Mouse (Mus musculus) MEL (cell line): ENCODE data around the gene Urah. TPM values are rescaled to one million over a fixed set of nuclear protein-coding genes. Genes with fewer than 3 reads are reported as not detected.

Experiments
- DNase-seq: peaks from one replicate; pipeline ENCODE4 v3.0.0; 2011; ENCODE audit warnings: low read depth, low spot score
- H3K27ac ChIP-seq: 2 replicates; pipeline ENCODE4 v1.5.1; 2012; ENCODE audit warnings: low read depth, mild to moderate bottlenecking, control low read depth, low read length, moderate library complexity; ENCODE audit not compliant: control insufficient read depth
- H3K27me3 ChIP-seq, 2 experiments: fragments of 150-350 bp in 1 of 2; sonication (generic) in 1 of 2; 2 replicates each; pipeline ENCODE4 v1.6.1; 2012; ENCODE audit warnings: low read length in 2 of 2, mild to moderate bottlenecking in 2 of 2, improper control_type of control experiment in 1 of 2, moderate library complexity in 1 of 2; ENCODE audit not compliant: insufficient read depth in 2 of 2, control insufficient read depth in 1 of 2
- H3K36me3 ChIP-seq, 2 experiments: 2 replicates each; pipeline ENCODE4 v1.6.1; 2012 to 2014; ENCODE audit warnings: low read length in 2 of 2, improper control_type of control experiment in 1 of 2, inconsistent platforms in 1 of 2, mild to moderate bottlenecking in 1 of 2; ENCODE audit not compliant: insufficient read depth in 2 of 2, control insufficient read depth in 1 of 2
- H3K4me1 ChIP-seq, 2 experiments: fragments of 150-350 bp in 1 of 2; sonication (generic) in 1 of 2; 2 replicates each; pipeline ENCODE4 v1.6.1; 2012; ENCODE audit warnings: low read length in 2 of 2, improper control_type of control experiment in 1 of 2, mild to moderate bottlenecking in 1 of 2; ENCODE audit not compliant: insufficient read depth in 2 of 2, control insufficient read depth in 1 of 2
- H3K4me3 ChIP-seq, 2 experiments: fragments of 150-350 bp in 1 of 2; sonication (generic) in 1 of 2; 2 replicates each; pipeline ENCODE4 v1.5.1; 2012; ENCODE audit warnings: low read depth in 2 of 2, low read length in 2 of 2, mild to moderate bottlenecking in 2 of 2, moderate library complexity in 2 of 2, control low read depth in 1 of 2, improper control_type of control experiment in 1 of 2; ENCODE audit not compliant: control insufficient read depth in 1 of 2, insufficient read depth in 1 of 2
- H3K79me2 ChIP-seq: 2 replicates; pipeline ENCODE4 v1.6.1; 2012; ENCODE audit warnings: mild to moderate bottlenecking, low read length, moderate library complexity; ENCODE audit not compliant: control insufficient read depth, poor library complexity, insufficient read depth
- H3K9ac ChIP-seq: 2 replicates; pipeline ENCODE4 v1.6.1; 2012; ENCODE audit warnings: low read depth, mild to moderate bottlenecking, control low read depth, low read length, moderate library complexity; ENCODE audit not compliant: control insufficient read depth, poor library complexity, severe bottlenecking
- H3K9me3 ChIP-seq: fragments of 150-350 bp; sonication (generic); replicated peaks from 2 replicates; pipeline ENCODE4 v1.6.1; 2012; ENCODE audit warnings: mild to moderate bottlenecking, low read length, improper control_type of control experiment, moderate library complexity; ENCODE audit not compliant: insufficient read depth
- CHD2 ChIP-seq: IDR thresholded peaks from 2 replicates; pipeline ENCODE4 v1.6.1; 2011; ENCODE audit warnings: low read length, improper control_type of control experiment
- CTCF ChIP-seq, 3 experiments: IDR thresholded peaks in 2 of 3; conservative IDR thresholded peaks in 1 of 3; 2 replicates each; pipeline ENCODE4 v1.5.1; 2011 to 2012; ENCODE audit warnings: low read length in 3 of 3, low read depth in 2 of 3, mild to moderate bottlenecking in 2 of 3, improper control_type of control experiment in 1 of 3, inconsistent platforms in 1 of 3, mixed read lengths in 1 of 3, moderate library complexity in 1 of 3; ENCODE audit not compliant: control insufficient read depth in 1 of 3, insufficient read depth in 1 of 3, poor library complexity in 1 of 3, severe bottlenecking in 1 of 3
- EP300 ChIP-seq, 2 experiments: IDR thresholded peaks; 2 replicates each; pipeline ENCODE4 v1.6.1; 2011; ENCODE audit warnings: improper control_type of control experiment in 2 of 2, low read length in 2 of 2, low read depth in 1 of 2, mild to moderate bottlenecking in 1 of 2
- ETS1 ChIP-seq: IDR thresholded peaks from 2 replicates; pipeline ENCODE4 v1.6.1; 2012; ENCODE audit warnings: low read depth, mild to moderate bottlenecking, inconsistent platforms, low read length, improper control_type of control experiment, moderate library complexity
- GATA1 ChIP-seq: IDR thresholded peaks from 2 replicates; pipeline ENCODE4 v1.6.1; 2011; ENCODE audit warnings: low read depth, low read length, improper control_type of control experiment
- JUND ChIP-seq: IDR thresholded peaks from 2 replicates; pipeline ENCODE4 v1.6.1; 2011; ENCODE audit warnings: low read depth, mild to moderate bottlenecking, improper control_type of control experiment, low read length
- MAFK ChIP-seq: IDR thresholded peaks from 2 replicates; pipeline ENCODE4 v1.6.1; 2011; ENCODE audit warnings: low read depth, mild to moderate bottlenecking, low read length, improper control_type of control experiment, borderline replicate concordance
- MAX ChIP-seq: IDR thresholded peaks from 2 replicates; pipeline ENCODE4 v1.6.1; 2011; ENCODE audit warnings: low read length, improper control_type of control experiment
- MAZ ChIP-seq: IDR thresholded peaks from 2 replicates; pipeline ENCODE4 v1.6.1; 2012; ENCODE audit warnings: low read depth, mild to moderate bottlenecking, inconsistent platforms, low read length, improper control_type of control experiment
- MEF2A ChIP-seq: IDR thresholded peaks from 2 replicates; pipeline ENCODE4 v1.6.1; 2014; ENCODE audit warnings: low read depth, mild to moderate bottlenecking, inconsistent platforms, low read length, improper control_type of control experiment; ENCODE audit not compliant: poor library complexity, insufficient replicate concordance, severe bottlenecking; ENCODE audit errors: extremely low read depth
- MXI1 ChIP-seq: IDR thresholded peaks from 2 replicates; pipeline ENCODE4 v1.6.1; 2011; ENCODE audit warnings: mild to moderate bottlenecking, low read depth, low read length, improper control_type of control experiment
- MYC ChIP-seq: IDR thresholded peaks from 2 replicates; pipeline ENCODE4 v1.6.1; 2011; ENCODE audit warnings: low read depth, mild to moderate bottlenecking, low read length, improper control_type of control experiment, moderate library complexity
- NELFE ChIP-seq: IDR thresholded peaks from 2 replicates; pipeline ENCODE4 v1.6.1; 2011; ENCODE audit warnings: low read depth, low read length, improper control_type of control experiment
- NRF1 ChIP-seq: IDR thresholded peaks from 2 replicates; pipeline ENCODE4 v1.6.1; 2014; ENCODE audit warnings: low read depth, mild to moderate bottlenecking, inconsistent platforms, low read length, improper control_type of control experiment, moderate library complexity; ENCODE audit not compliant: poor library complexity, insufficient read depth, severe bottlenecking
- POLR2A ChIP-seq, 2 experiments: IDR thresholded peaks; 2 replicates each; pipeline ENCODE4 v1.6.1; 2011 to 2012; ENCODE audit warnings: low read length in 2 of 2, mild to moderate bottlenecking in 2 of 2, control low read depth in 1 of 2, improper control_type of control experiment in 1 of 2, low read depth in 1 of 2, moderate library complexity in 1 of 2; ENCODE audit not compliant: control insufficient read depth in 1 of 2, insufficient read depth in 1 of 2, poor library complexity in 1 of 2
- POLR2AphosphoS5 ChIP-seq: IDR thresholded peaks from 2 replicates; pipeline ENCODE4 v1.6.1; 2012; ENCODE audit warnings: low read depth, borderline replicate concordance, mild to moderate bottlenecking, inconsistent platforms, low read length, moderate library complexity, mixed read lengths
- RAD21 ChIP-seq: IDR thresholded peaks from 2 replicates; pipeline ENCODE4 v1.6.1; 2011; ENCODE audit warnings: mild to moderate bottlenecking, low read depth, low read length, improper control_type of control experiment
- SIN3A ChIP-seq: IDR thresholded peaks from 2 replicates; pipeline ENCODE4 v1.6.1; 2012; ENCODE audit warnings: low read length, improper control_type of control experiment, inconsistent platforms
- TBP ChIP-seq: IDR thresholded peaks from 2 replicates; pipeline ENCODE4 v1.8.0; 2011; ENCODE audit warnings: low read depth, low read length, improper control_type of control experiment
- USF1 ChIP-seq: IDR thresholded peaks from 2 replicates; pipeline ENCODE4 v1.6.1; 2014; ENCODE audit warnings: low read depth, mild to moderate bottlenecking, inconsistent platforms, low read length, improper control_type of control experiment, moderate library complexity
- USF2 ChIP-seq, 2 experiments: IDR thresholded peaks; 2 replicates each; pipeline ENCODE4 v1.6.1; 2011 to 2012; ENCODE audit warnings: improper control_type of control experiment in 2 of 2, low read length in 2 of 2, borderline replicate concordance in 1 of 2, inconsistent platforms in 1 of 2, low read depth in 1 of 2, mild to moderate bottlenecking in 1 of 2; ENCODE audit not compliant: insufficient read depth in 1 of 2
- ZKSCAN1 ChIP-seq: IDR thresholded peaks from 2 replicates; pipeline ENCODE4 v1.6.1; 2012; ENCODE audit warnings: low read depth, mild to moderate bottlenecking, inconsistent platforms, low read length, improper control_type of control experiment, moderate library complexity
- ZMIZ1 ChIP-seq: IDR thresholded peaks from 2 replicates; pipeline ENCODE4 v1.6.1; 2012; ENCODE audit warnings: low read depth, mild to moderate bottlenecking, inconsistent platforms, low read length, improper control_type of control experiment, moderate library complexity
- ZNF384 ChIP-seq: IDR thresholded peaks from 2 replicates; pipeline ENCODE4 v1.6.1; 2012; ENCODE audit warnings: low read depth, mild to moderate bottlenecking, inconsistent platforms, low read length, improper control_type of control experiment
- polyA plus RNA-seq, 2 experiments: library from polyadenylated mRNA; stranded (reverse) in 1 of 2; unstranded in 1 of 2; fragments of >175 nt in 1 of 2; fragments of >200 nt in 1 of 2; gene quantifications; 2 replicates each; pipeline versions ENCODE4 v1.2.1 to v1.2.4; 2012; ENCODE audit warnings: low replicate concordance in 2 of 2, low read depth in 1 of 2; ENCODE audit not compliant: insufficient read length in 2 of 2, insufficient read depth in 1 of 2, missing spikeins in 1 of 2
- total RNA-seq: library from RNA; depleted of rRNA; stranded (reverse); fragments of 300-350 nt; gene quantifications from 2 replicates; pipeline ENCODE4 v1.2.3, GENCODE M21; 2012

Urah gene
- total and polyA plus RNA-seq, 3 experiments, result not detected

GRCm38 (mm10) chr7:140848591-140848990 is 13.8 kb downstream of the Urah start:
- no peaks in the 10 kb centered on the region for H3K79me2 ChIP-seq
- no peaks in the 10 kb centered on the region for H3K27me3 ChIP-seq
- H3K27ac ChIP-seq, result no peak overlapping the region
- TF ChIP-seq MAX (no peak), RAD21 (no peak), ZNF384 (no peak), EP300 (IDR thresholded peaks at IDR 0.05; ENCODE audit: low read depth in 1 of 2, low read length in 2 of 2) (no peak), GATA1 (no peak), POLR2AphosphoS5 (no peak), POLR2A (IDR thresholded peaks at IDR 0.05; ENCODE audit: control insufficient read depth in 1 of 2, insufficient read depth in 1 of 2, low read depth in 1 of 2, low read length in 2 of 2, poor library complexity in 1 of 2) (no peak), TBP (no peak), USF1 (no peak), SIN3A (no peak), MXI1 (no peak), JUND (no peak), ETS1 (no peak), CTCF (IDR thresholded peaks at IDR 0.05 in 2 of 3, conservative IDR thresholded peaks at IDR 0.05 in 1 of 3; ENCODE audit: control insufficient read depth in 1 of 3, insufficient read depth in 1 of 3, low read depth in 2 of 3, low read length in 3 of 3, poor library complexity in 1 of 3, severe bottlenecking in 1 of 3) (no peak), NELFE (no peak), MAFK (no peak), MEF2A (no peak), MYC (no peak)
- H3K9me3 ChIP-seq, result no peaks in the 10 kb centered on the region
- H3K36me3 ChIP-seq, result no peaks in the 10 kb centered on the region
- no peak overlapping the region for H3K9ac ChIP-seq
- no peaks in the 10 kb centered on the region for H3K4me1 ChIP-seq
- DNase-seq, result no peak
- no peak overlapping the region for H3K4me3 ChIP-seq

GRCm38 (mm10) chr7:140851916-140852315 is 17.1 kb downstream of the Urah start:
- no peak for DNase-seq
- Histone ChIP-seq H3K79me2 (peaks cover 18% of the 10 kb centered on the region), H3K4me1 (peaks cover 0 to 8% of the 10 kb centered on the region in 2 experiments; a peak in 2 of 4 replicates), H3K36me3 (no peaks in the 10 kb centered on the region), H3K9ac (no peak overlapping the region), H3K27ac (no peak overlapping the region), H3K27me3 (no peaks in the 10 kb centered on the region), H3K9me3 (no peaks in the 10 kb centered on the region), H3K4me3 (no peak overlapping the region)
- TF ChIP-seq ZKSCAN1 (no peak), CHD2 (no peak), EP300 (IDR thresholded peaks at IDR 0.05; ENCODE audit: low read depth in 1 of 2, low read length in 2 of 2) (no peak), NRF1 (no peak), ZMIZ1 (no peak), MAZ (no peak), ETS1 (no peak), USF2 (IDR thresholded peaks at IDR 0.05; ENCODE audit: borderline replicate concordance in 1 of 2, insufficient read depth in 1 of 2, low read depth in 1 of 2, low read length in 2 of 2) (no peak)
